Mouse (Mus musculus) liver, embryonic 12.5 days (tissue): Measurements from ENCODE around the gene Csad. TPM values are rescaled to one million over a fixed set of nuclear protein-coding genes. Genes with fewer than 3 reads are reported as not detected.
"Not testable (repeated sequence)": the region's sequence is repeated elsewhere in the genome, so short reads cannot be mapped to it uniquely, and the experiment has no call there.

Source experiments
- ATAC-seq: fragments of 200-750 bp; cut with Nextera tagmentation; 2 replicates; pipeline ENCODE4 v1.8.0; 2017; ENCODE audit warnings: moderate number of reproducible peaks, mild to moderate bottlenecking, moderate library complexity
- H3K27ac ChIP-seq: fragments of 300-500 bp; sonication (generic); 2 replicates; pipeline ENCODE4 v1.5.1; 2016; ENCODE audit warnings: mild to moderate bottlenecking
- H3K27me3 ChIP-seq: fragments of 300-500 bp; sonication (generic); replicated peaks from 2 replicates; pipeline ENCODE4 v1.6.1; 2016; ENCODE audit warnings: mild to moderate bottlenecking, moderate library complexity
- H3K36me3 ChIP-seq: fragments of 300-500 bp; sonication (generic); 2 replicates; pipeline ENCODE4 v1.6.1; 2016; ENCODE audit warnings: mild to moderate bottlenecking, moderate library complexity
- H3K4me1 ChIP-seq: fragments of 300-500 bp; sonication (generic); 2 replicates; pipeline ENCODE4 v1.6.1; 2016
- H3K4me2 ChIP-seq: fragments of 300-500 bp; sonication (generic); 2 replicates; pipeline ENCODE4 v1.6.1; 2016; ENCODE audit warnings: mild to moderate bottlenecking, moderate library complexity
- H3K4me3 ChIP-seq: fragments of 300-500 bp; sonication (generic); 2 replicates; pipeline ENCODE4 v1.5.1; 2016; ENCODE audit warnings: mild to moderate bottlenecking, moderate library complexity
- H3K9ac ChIP-seq: fragments of 300-500 bp; sonication (generic); 2 replicates; pipeline ENCODE4 v1.6.1; 2016; ENCODE audit warnings: mild to moderate bottlenecking, moderate library complexity
- H3K9me3 ChIP-seq: fragments of 300-500 bp; sonication (generic); replicated peaks from 2 replicates; pipeline ENCODE4 v1.6.1; 2016; ENCODE audit warnings: mild to moderate bottlenecking, moderate library complexity
- WGBS: fragments of 180-500 bp; shearing (Covaris S2); methylation state at CpG from one replicate; pipeline ENCODE4 v1.1.7; 2016; ENCODE audit not compliant: insufficient replicate concordance; 5-methylcytosine and 5-hydroxymethylcytosine counted together
- polyA plus RNA-seq: library from polyadenylated mRNA; unstranded; fragments of >200 nt; fragmentation: Nextera tagmentation; extraction: Ambion mirVana; gene quantifications from 2 replicates; pipeline ENCODE4 v1.2.1, GENCODE M21; 2016

The Csad gene
- polyA plus RNA-seq, 1 experiment from 2014 or later, result 21.9 TPM

GRCm38 (mm10) chr15:102231748-102232147 is 27.2 kb upstream of the Csad start, which contains the start of gene Itgb7:
Gene Itgb7 (minus strand): TSS chr15:102231944.
- Histone ChIP-seq H3K9me3 (no peaks in the 10 kb centered on the region), H3K4me2 (peak within 1 kb of the TSS; percentile 65), H3K4me3 (peak within 1 kb of the TSS; percentile 42), H3K27me3 (peaks cover 15% of the 10 kb centered on the region), H3K36me3 (no peaks in the 10 kb centered on the region), H3K9ac (peak within 1 kb of the TSS; percentile 60), H3K4me1 (peaks cover 69% of the 10 kb centered on the region), H3K27ac (peak within 1 kb of the TSS; percentile 46)
- ATAC-seq, result peak; percentile 96
- WGBS, result 6% methylated on average over 6 of the region's 6 CpGs

DNA sequence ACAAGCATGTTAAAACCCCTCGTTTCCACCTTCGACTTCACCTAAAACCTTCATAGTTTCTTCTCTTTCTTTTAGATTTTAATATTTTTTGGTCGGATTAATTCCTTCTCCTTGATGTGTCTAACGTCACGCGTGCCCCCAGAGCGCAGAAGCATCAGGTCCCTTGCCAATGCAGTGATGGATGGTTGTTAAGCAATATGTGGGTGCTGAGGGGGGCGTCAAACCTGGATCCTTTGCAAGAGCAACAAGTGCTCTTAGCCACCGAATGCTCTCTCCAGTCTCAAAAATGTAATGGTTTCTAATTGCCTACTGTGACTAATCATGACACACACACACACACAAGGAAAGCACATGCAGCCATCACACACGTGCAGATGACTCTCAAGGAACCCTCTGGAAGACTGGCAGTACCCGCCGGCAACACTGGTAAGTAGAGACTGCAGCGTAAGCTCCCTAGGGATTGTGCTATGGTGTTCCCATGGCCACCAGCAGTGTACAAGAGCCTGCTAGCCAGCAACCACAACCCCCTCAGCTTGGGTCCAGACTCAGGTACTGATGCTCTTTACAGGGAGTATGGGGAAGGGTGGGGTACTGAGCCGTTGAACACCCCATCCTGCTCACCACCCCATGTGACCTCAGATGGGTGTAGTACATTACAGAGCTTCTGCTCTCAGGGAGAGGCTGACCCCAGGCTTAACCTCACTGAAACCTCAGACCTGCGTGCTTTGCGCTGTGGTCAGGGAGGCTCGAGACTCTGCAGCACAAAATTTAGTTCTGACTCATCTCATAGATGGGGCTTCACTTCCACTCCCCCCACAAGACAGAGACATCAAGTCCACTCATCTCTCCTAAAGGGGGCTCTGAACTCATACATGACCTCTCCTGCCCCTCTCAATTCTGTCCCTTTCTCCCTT is 26.1 kb upstream of the Csad start:
- 0 out of 2 replicates have a peak overlapping the region, but pooled peaks have one; percentile 60 for H3K9ac ChIP-seq
- ATAC-seq, result no peak; the same call in 1 of the 2 replicates
- no peaks in the 10 kb centered on the region for H3K36me3 ChIP-seq
- peak overlapping the region; percentile 42 for H3K4me3 ChIP-seq
- WGBS, result 69% methylated on average over 17 of the region's 17 CpGs
- H3K9me3 ChIP-seq, result no peaks in the 10 kb centered on the region
- peak overlapping the region; percentile 65 for H3K4me2 ChIP-seq
- H3K4me1 ChIP-seq, result peaks cover 69% of the 10 kb centered on the region
- H3K27me3 ChIP-seq, result peaks cover 10% of the 10 kb centered on the region
- no peak overlapping the region for H3K27ac ChIP-seq

DNA sequence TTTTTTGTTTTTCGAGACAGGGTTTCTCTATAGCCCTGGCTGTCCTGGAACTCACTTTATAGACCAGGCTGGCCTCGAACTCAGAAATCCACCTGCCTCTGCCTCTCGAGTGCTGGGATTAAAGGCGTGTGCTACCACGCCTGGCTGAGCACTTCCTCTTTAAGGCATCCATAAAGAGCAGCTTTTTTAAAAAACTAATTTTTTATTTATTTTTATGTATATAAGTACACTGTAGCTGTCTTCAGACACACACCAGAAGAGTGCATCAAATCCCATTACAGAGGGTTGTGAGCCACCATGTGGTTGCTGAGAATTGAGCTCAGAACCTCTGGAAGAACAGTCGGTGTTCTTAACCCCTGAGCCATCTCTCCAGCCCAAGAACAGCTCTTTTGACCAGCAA is 21.1 kb upstream of the Csad start:
- 34% methylated on average over 6 of the region's 6 CpGs for WGBS
- peaks cover 36% of the 10 kb centered on the region for H3K27me3 ChIP-seq
- not testable (repeated sequence) for H3K36me3 ChIP-seq, H3K27ac ChIP-seq, ATAC-seq, H3K9me3 ChIP-seq, H3K9ac ChIP-seq
- peaks cover 36% of the 10 kb centered on the region for H3K4me1 ChIP-seq
- peak overlapping the region; percentile 53; the same call in 1 of the 2 replicates for H3K4me3 ChIP-seq
- peak overlapping the region; percentile 91 for H3K4me2 ChIP-seq

DNA sequence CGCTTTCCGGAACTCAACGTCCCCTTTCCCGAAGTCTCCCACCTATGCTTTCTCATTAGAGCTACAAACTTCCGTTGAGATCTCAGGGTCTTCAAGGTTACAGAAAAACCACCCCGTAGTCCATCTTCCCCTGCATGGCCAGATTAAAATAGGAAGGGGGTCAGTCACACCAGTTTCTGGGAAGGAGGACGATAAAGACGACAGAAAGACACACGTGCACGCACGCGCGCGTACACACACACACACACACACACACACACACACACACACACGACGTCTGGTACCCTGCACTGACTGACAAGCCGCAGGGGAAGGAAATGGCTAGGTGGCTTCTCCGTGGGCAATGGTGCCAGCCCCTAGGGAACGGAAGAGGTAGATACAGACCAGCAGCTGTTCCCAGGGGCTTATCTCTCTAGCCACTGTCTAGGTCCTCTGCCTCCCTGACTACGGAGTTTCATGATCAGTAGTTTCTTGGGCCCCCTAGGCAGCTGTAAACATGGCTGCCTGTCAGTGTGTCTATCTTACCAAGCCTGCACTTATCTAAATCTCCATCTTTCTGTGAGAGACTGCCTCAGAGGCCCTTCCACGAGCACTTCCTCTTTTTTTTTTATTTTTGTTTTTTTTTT is 20.6 kb upstream of the Csad start:
- Histone ChIP-seq H3K4me2 (peak overlapping the region; percentile 91), H3K9ac (peak overlapping the region; percentile 55), H3K27me3 (peaks cover 36% of the 10 kb centered on the region), H3K9me3 (no peaks in the 10 kb centered on the region), H3K4me1 (peaks cover 31% of the 10 kb centered on the region), H3K36me3 (no peaks in the 10 kb centered on the region), H3K4me3 (peak overlapping the region; percentile 53), H3K27ac (peak overlapping the region; percentile 61)
- peak; percentile 89 for ATAC-seq
- 7% methylated on average over 21 of the region's 21 CpGs for WGBS

DNA sequence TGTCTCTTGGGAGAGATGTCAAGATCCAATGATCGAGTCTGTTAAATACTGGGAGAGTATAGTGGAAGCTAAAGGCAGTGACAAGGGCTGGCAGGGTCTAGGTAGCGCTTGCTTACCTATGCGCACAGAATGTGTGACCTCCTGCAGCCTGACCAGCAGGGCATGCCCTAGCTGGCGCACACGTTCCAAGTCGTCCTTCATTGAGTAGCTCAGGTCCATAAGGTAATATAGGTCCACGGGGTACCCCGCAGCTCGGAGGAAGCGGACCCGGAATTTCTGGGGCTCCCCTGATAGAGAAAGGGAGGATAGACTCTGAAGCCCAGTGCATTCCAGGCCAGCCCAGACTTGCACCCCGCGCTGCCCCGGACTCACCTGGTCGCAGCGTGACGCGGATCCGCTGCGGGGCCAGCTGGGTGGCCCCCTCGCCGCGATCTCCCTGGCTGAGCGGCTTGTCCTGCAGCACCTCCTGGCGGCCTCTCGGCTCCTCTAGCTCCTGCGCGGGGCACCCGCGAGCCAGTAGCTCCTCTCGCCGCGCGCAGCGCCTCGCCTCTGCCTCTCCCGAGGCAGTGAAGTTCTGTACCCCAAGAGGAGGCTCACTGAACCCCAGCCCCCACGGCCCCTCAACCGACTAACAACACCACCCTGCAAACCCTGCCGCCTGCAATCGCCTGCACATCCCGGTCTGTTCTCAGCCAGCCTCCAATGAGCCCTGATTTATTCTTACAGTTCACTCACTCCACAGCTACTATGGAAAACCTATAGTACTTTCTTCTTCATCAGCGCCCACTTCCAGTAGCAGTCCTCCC is 19.9 kb upstream of the Csad start:
- peak overlapping the region; percentile 61 for H3K27ac ChIP-seq
- H3K4me2 ChIP-seq, result peak overlapping the region; percentile 91
- WGBS, result 5% methylated on average over 43 of the region's 43 CpGs
- peak; percentile 71 for ATAC-seq
- H3K4me1 ChIP-seq, result peaks cover 30% of the 10 kb centered on the region
- H3K27me3 ChIP-seq, result peaks cover 36% of the 10 kb centered on the region
- H3K4me3 ChIP-seq, result peak overlapping the region; percentile 53
- peak overlapping the region; percentile 55 for H3K9ac ChIP-seq
- no peaks in the 10 kb centered on the region for H3K9me3 ChIP-seq
- no peaks in the 10 kb centered on the region for H3K36me3 ChIP-seq

GRCm38 (mm10) chr15:102222386-102222785 is 17.9 kb upstream of the Csad start:
- Histone ChIP-seq H3K27me3 (peaks cover 32% of the 10 kb centered on the region), H3K27ac (no peak overlapping the region), H3K4me1 (peaks cover 28% of the 10 kb centered on the region), H3K36me3 (no peaks in the 10 kb centered on the region; the same call in 1 of the 2 replicates), H3K9me3 (no peaks in the 10 kb centered on the region), H3K4me3 (no peak overlapping the region), H3K4me2 (no peak overlapping the region), H3K9ac (no peak overlapping the region)
- no peak for ATAC-seq
- 54% methylated on average over 10 of the region's 10 CpGs for WGBS

DNA sequence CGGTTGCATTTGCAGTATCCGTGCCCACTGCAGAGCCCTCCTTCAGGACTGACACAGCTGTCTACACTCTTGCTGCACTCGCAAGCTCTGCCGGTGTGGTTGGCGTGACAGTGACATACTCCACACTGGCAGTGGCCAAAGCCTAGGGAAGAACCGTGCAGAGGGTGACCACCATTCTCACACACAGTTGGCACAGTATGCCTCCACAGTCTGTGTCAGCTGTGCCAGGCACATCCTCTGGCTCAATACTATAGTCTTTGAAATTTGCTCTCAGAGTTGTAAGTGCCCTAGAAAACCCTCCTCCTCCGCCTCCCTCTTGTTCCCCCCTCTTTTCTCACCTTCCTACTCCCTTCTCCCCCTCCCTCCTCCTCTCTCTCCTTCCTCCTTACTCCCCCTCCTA is 12.8 kb upstream of the Csad start:
- no peak overlapping the region for H3K4me3 ChIP-seq
- H3K9me3 ChIP-seq, result no peaks in the 10 kb centered on the region
- H3K4me1 ChIP-seq, result no peaks in the 10 kb centered on the region
- WGBS, result 79% methylated on average over 7 of the region's 7 CpGs
- peaks cover 6% of the 10 kb centered on the region for H3K27me3 ChIP-seq
- H3K4me2 ChIP-seq, result no peak overlapping the region
- H3K27ac ChIP-seq, result no peak overlapping the region
- H3K9ac ChIP-seq, result no peak overlapping the region
- H3K36me3 ChIP-seq, result peaks cover 37% of the 10 kb centered on the region
- ATAC-seq, result no peak

DNA sequence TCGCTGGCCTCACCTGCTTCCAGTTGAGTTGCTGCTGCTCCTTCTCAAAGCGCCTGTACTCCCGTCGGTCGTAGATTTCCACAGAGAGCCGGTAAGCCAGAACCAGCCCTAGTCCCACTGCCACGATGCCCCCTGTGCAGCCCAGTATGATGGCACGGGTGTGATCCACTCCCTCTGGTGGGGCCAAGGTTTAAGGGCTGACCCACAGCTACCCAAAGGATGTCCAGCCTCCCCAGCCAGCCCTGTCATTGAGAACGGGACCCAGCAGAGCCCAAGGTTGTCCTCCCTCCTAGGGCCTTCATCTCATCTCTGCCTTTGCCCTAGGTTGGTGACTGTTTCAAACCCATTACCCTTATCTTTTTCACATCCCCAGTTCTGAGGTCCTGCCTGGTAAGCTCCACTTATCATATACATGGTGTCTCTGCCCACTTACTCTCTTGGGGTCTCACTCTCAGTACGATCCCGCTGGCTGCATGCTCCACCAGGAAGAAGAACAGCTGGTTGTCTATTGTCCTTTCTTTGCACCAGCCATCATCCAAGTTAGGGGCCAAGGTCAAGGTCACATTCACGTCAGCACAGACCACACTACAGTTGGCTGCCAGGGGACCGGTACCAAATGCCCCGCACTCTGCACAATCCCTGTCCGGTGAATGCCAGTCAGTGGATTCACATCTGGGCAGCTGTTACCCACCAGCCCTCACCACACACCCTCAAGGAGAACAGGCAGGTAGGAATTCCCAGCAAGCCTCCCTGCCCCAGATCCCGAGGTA is 12.1 kb upstream of the Csad start:
- Histone ChIP-seq H3K27ac (no peak overlapping the region), H3K4me1 (no peaks in the 10 kb centered on the region), H3K4me3 (no peak overlapping the region), H3K27me3 (no peaks in the 10 kb centered on the region), H3K9me3 (no peaks in the 10 kb centered on the region), H3K9ac (no peak overlapping the region), H3K36me3 (peaks cover 44% of the 10 kb centered on the region), H3K4me2 (no peak overlapping the region)
- ATAC-seq, result 0 out of 2 replicates have a peak, but pooled peaks have one; percentile 31
- 83% methylated on average over 16 of the region's 16 CpGs for WGBS

DNA sequence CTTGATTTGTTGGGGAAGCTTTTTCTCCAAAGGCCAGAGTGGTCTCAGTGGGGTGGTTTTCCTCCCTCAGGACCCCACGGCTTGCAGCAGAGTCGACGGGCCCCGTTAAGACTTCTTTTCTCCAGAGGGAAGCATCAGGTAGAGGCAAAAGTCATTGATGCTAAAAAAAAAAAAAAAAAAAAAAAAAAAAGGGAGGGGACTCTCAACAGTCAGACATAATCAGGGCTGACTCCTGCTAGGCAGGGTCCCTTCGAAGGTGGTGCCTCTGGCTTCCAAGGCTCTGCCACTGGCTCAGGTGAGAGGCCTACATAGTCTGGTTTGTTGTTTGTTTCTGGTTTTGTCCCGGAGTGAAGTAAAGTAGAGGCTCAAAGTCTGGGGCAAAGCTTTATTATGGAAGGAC is 11.1 kb upstream of the Csad start:
- no peaks in the 10 kb centered on the region for H3K4me1 ChIP-seq
- peaks cover 52% of the 10 kb centered on the region for H3K36me3 ChIP-seq
- H3K9me3 ChIP-seq, result no peaks in the 10 kb centered on the region
- no peak for ATAC-seq
- no peaks in the 10 kb centered on the region for H3K27me3 ChIP-seq
- WGBS, result 76% methylated on average over 6 of the region's 6 CpGs
- no peak overlapping the region for H3K4me3 ChIP-seq
- H3K9ac ChIP-seq, result no peak overlapping the region
- H3K4me2 ChIP-seq, result no peak overlapping the region
- H3K27ac ChIP-seq, result no peak overlapping the region

GRCm38 (mm10) chr15:102214132-102214531 is 9.6 kb upstream of the Csad start:
- no peak overlapping the region for H3K9ac ChIP-seq
- peaks cover 67% of the 10 kb centered on the region for H3K36me3 ChIP-seq
- H3K9me3 ChIP-seq, result no peaks in the 10 kb centered on the region
- H3K27me3 ChIP-seq, result no peaks in the 10 kb centered on the region
- H3K27ac ChIP-seq, result 0 out of 2 replicates have a peak overlapping the region, but pooled peaks have one; percentile 5
- no peaks in the 10 kb centered on the region for H3K4me1 ChIP-seq
- no peak overlapping the region for H3K4me3 ChIP-seq
- no peak overlapping the region for H3K4me2 ChIP-seq
- no peak for ATAC-seq
- WGBS, result 67% methylated on average over 2 of the region's 2 CpGs

DNA sequence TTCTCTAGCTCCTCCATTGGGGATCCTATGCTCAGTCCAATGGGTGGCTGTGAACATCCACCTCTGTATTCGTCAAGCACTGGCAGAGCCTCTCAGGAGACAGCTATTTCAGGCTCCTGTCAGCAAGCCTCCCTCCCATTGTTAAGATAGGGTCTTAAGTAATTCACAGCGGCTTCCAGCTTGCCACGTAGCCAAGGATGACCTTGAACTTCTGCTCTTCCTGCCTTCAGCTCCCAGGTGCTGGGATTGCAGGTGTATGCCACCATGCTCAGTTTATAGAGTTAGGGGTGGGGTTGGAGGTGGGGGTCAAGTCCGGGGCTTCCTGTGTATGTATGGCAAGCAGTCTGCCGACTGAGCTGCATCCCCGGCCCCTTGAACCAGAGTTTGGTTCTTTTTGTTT is 7.4 kb upstream of the Csad start:
- Histone ChIP-seq H3K4me3 (no peak overlapping the region), H3K27ac (no peak overlapping the region), H3K36me3 (peaks cover 86% of the 10 kb centered on the region), H3K4me2 (no peak overlapping the region), H3K4me1 (peaks cover 9% of the 10 kb centered on the region), H3K9me3 (no peaks in the 10 kb centered on the region), H3K9ac (no peak overlapping the region), H3K27me3 (no peaks in the 10 kb centered on the region)
- WGBS, result 84% methylated on average over 6 of the region's 6 CpGs
- ATAC-seq, result no peak
